Mouse (Mus musculus): Measurements from ENCODE around the gene Rnase12. TPM values are rescaled to one million over a fixed set of nuclear protein-coding genes. Genes with fewer than 3 reads are reported as not detected.
A peak's percentile ranks its signal among the peaks of the same experiment; 100 is the strongest.

The Rnase12 gene
- polyA plus RNA-seq, 1 experiment from 2014 or later, result not detected

DNA sequence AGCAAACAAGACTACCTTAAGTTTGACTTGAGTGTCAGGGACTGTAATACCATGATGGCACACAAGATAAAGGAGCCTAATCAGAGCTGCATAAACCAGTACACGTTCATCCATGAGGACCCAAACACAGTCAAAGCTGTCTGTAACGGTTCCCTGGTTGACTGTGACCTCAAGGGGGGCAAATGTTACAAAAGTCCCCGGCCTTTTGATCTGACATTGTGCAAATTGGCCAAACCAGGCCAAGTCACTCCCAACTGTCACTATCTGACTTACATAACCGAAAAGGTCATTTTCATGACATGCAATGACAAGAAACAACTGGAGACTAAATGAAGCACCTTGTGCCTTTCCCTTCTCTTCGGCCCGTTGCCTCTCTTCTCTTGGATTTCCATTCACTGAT, 47.9 kb downstream of the Rnase12 start:
- H3K4me2 ChIP-seq (ENCODE audit: low read length), result no peak overlapping the region
- peaks cover 5% of the 10 kb centered on the region; the same call in 1 of the 2 replicates for H3K4me1 ChIP-seq (replicated peaks; ENCODE audit: control insufficient read depth, insufficient read depth, low read length)
- no peaks in the 10 kb centered on the region for H3K36me3 ChIP-seq (ENCODE audit: control insufficient read depth, insufficient read depth)
- no peak overlapping the region for H3K27ac ChIP-seq (ENCODE audit: low read length)
- H3K9me3 ChIP-seq (ENCODE audit: control insufficient read depth, low read length), result no peaks in the 10 kb centered on the region
- no peaks in the 10 kb centered on the region for H3K27me3 ChIP-seq (replicated peaks; ENCODE audit: control insufficient read depth, insufficient read depth, low read length)
- ATAC-seq, result no peak
- no peak overlapping the region for H3K4me3 ChIP-seq (replicated peaks; ENCODE audit: low read length)
- H3K9ac ChIP-seq (replicated peaks; ENCODE audit: low read depth, low read length), result no peak overlapping the region
- 86% methylated on average over 6 of the region's 6 CpGs for WGBS

DNA sequence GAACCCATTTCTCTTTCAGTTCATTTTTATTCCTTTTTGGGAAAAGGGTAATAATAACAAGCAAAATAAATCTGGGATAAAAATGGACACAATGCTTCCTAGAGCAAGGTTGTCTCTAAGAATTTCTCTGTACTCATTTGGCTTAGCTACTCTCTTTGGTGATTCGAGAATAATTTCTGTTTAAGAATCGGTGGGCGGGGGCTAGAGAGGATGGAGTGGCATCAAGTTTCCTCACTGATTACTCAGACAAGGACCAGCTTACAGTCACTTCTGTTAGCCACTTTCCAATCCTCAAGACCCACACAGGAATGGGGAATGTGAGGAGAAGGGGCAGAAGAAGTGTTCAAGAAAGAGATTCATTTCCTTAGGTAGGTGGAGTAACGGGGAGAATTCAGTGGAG, 48.7 kb downstream of the Rnase12 start:
- Histone ChIP-seq H3K36me3 (ENCODE audit: control insufficient read depth, insufficient read depth) (no peaks in the 10 kb centered on the region), H3K27me3 (replicated peaks; ENCODE audit: control insufficient read depth, insufficient read depth, low read length) (no peaks in the 10 kb centered on the region), H3K9ac (replicated peaks; ENCODE audit: low read depth, low read length) (no peak overlapping the region), H3K4me1 (replicated peaks; ENCODE audit: control insufficient read depth, insufficient read depth, low read length) (peaks cover 5% of the 10 kb centered on the region; the same call in 1 of the 2 replicates), H3K27ac (ENCODE audit: low read length) (no peak overlapping the region), H3K9me3 (ENCODE audit: control insufficient read depth, low read length) (no peaks in the 10 kb centered on the region), H3K4me2 (ENCODE audit: low read length) (no peak overlapping the region), H3K4me3 (replicated peaks; ENCODE audit: low read length) (no peak overlapping the region)
- ATAC-seq, result no peak
- WGBS, result 87% methylated on average over 4 of the region's 4 CpGs

DNA sequence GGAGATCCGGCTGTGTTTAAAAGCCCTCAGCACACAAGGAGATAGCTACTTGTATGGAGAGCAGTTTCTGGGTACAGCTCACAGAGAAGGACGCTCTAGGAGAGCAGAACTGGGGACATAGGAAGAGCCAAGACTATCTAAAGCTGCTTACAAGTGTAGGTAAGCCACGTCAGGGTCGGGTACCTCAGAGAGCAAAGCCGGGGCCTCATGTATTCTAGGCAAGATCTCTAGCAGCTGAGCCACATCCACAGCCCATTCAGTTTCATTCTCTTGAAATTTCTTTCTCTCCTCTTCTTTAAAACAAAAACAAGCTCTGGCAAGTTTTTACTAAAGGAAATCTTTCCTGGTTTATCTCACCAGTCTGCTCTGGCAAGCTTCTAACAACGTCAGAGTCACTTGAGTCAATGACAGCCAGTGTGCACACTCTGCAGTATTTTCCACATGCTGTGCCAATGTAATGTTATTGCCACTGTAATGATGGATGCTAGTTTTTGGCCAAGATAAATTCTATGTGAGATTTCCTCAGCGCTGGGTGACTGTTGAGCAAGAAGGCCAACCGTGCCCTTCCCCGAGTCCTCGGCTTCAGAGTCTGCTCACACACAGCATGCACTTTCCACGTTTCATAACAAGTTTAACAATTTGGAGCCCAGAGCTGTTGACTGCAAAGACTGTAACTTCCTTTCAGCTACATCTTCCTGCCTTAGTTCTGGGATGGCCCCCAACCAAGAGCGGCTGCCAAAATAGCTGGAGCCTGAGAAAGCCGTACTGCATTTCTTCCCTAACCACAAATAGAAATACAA, 49.3 kb downstream of the Rnase12 start:
- Histone ChIP-seq H3K9me3 (ENCODE audit: control insufficient read depth, low read length) (no peaks in the 10 kb centered on the region), H3K4me3 (replicated peaks; ENCODE audit: low read length) (no peak overlapping the region), H3K9ac (replicated peaks; ENCODE audit: low read depth, low read length) (no peak overlapping the region), H3K27me3 (replicated peaks; ENCODE audit: control insufficient read depth, insufficient read depth, low read length) (no peaks in the 10 kb centered on the region), H3K27ac (ENCODE audit: low read length) (no peak overlapping the region), H3K4me2 (ENCODE audit: low read length) (no peak overlapping the region), H3K4me1 (replicated peaks; ENCODE audit: control insufficient read depth, insufficient read depth, low read length) (peaks cover 5% of the 10 kb centered on the region; the same call in 1 of the 2 replicates), H3K36me3 (ENCODE audit: control insufficient read depth, insufficient read depth) (no peaks in the 10 kb centered on the region)
- 69% methylated on average over 13 of the region's 13 CpGs for WGBS
- ATAC-seq, result peak; percentile 83

DNA sequence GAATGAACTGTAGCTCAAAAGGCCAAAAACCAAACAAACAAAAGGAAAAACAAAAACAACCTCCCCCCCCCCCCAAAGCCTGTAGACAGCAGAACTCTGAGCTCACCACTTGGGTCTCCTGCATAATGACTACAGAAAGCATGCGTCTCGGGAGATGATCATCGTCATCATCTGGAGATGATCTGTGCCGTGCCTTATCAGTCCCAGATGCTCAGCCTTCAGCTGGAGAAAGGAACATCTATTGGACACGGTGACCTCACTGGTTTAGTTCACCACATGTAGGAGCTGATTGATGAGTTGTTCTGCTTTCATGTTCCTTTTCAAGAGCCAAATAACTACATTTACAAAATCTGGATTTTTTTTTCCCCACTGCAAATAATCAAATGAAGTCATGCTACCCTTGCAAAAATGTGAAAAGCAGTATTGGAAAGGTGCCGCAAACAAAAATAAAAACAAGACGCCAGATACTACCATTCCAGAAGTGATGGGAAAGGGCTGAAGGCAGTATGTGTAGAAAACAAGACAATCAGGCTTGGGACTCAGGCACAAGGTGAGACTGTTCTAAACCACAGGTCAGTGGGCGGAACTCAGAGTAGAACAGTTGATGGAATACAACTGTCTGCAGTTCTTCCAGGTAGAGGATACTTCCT, 50.2 kb downstream of the Rnase12 start, which contains the start of gene Rnase10:
Rnase10 (plus strand) TSS at position 600 of the 650 bp plus-strand sequence.
- Histone ChIP-seq H3K4me2 (ENCODE audit: low read length) (no peak within 1 kb of the TSS), H3K4me1 (replicated peaks; ENCODE audit: control insufficient read depth, insufficient read depth, low read length) (peaks cover 5% of the 10 kb centered on the region; the same call in 1 of the 2 replicates), H3K27ac (ENCODE audit: low read length) (no peak within 1 kb of the TSS), H3K9ac (replicated peaks; ENCODE audit: low read depth, low read length) (no peak within 1 kb of the TSS), H3K27me3 (replicated peaks; ENCODE audit: control insufficient read depth, insufficient read depth, low read length) (no peaks in the 10 kb centered on the region), H3K9me3 (ENCODE audit: control insufficient read depth, low read length) (no peaks in the 10 kb centered on the region), H3K4me3 (replicated peaks; ENCODE audit: low read length) (no peak within 1 kb of the TSS), H3K36me3 (ENCODE audit: control insufficient read depth, insufficient read depth) (no peaks in the 10 kb centered on the region)
- WGBS, result 93% methylated on average over 8 of the region's 8 CpGs
- no peak for ATAC-seq

Other genes with a start within 250 kb of the Rnase12 start
- not detected in 2 replicates for gene Ccnb1ip1, start 249.9 kb downstream of the Rnase12 start, polyA plus RNA-seq (2015; fragmentation: Nextera tagmentation; extraction: Ambion mirVana)
- gene Parp2, start 249.8 kb downstream of the Rnase12 start, polyA plus RNA-seq (2015; fragmentation: Nextera tagmentation; extraction: Ambion mirVana), result 53.3 and 56.7 TPM in 2 replicates
- gene Tep1, start 187.1 kb downstream of the Rnase12 start, polyA plus RNA-seq (2015; fragmentation: Nextera tagmentation; extraction: Ambion mirVana), result 1.1 and 2.2 TPM in 2 replicates
- 0.31 and 0.68 TPM in 2 replicates for gene Klhl33, start 160.2 kb downstream of the Rnase12 start, polyA plus RNA-seq (2015; fragmentation: Nextera tagmentation; extraction: Ambion mirVana)
- gene Osgep, start 132.8 kb downstream of the Rnase12 start, polyA plus RNA-seq (2015; fragmentation: Nextera tagmentation; extraction: Ambion mirVana), result 140 and 146 TPM in 2 replicates
- gene Apex1, start 132.7 kb downstream of the Rnase12 start, polyA plus RNA-seq (2015; fragmentation: Nextera tagmentation; extraction: Ambion mirVana), result 265 and 283 TPM in 2 replicates
- gene Pip4p1, start 126.8 kb downstream of the Rnase12 start, polyA plus RNA-seq (2015; fragmentation: Nextera tagmentation; extraction: Ambion mirVana), result 100 and 101 TPM in 2 replicates
- gene Pnp, start 126.6 kb downstream of the Rnase12 start, polyA plus RNA-seq (2015; fragmentation: Nextera tagmentation; extraction: Ambion mirVana), result 15.8 and 17.2 TPM in 2 replicates
- 3.2 TPM in 1 of 2 replicates, not detected in the other for gene Gm49342, start 113.1 kb downstream of the Rnase12 start, polyA plus RNA-seq (2015; fragmentation: Nextera tagmentation; extraction: Ambion mirVana)
- 0.47 and 0.63 TPM in 2 replicates for gene Pnp2, start 101.7 kb downstream of the Rnase12 start, polyA plus RNA-seq (2015; fragmentation: Nextera tagmentation; extraction: Ambion mirVana)
- gene Rnase10, start 49.9 kb downstream of the Rnase12 start, polyA plus RNA-seq (2015; fragmentation: Nextera tagmentation; extraction: Ambion mirVana), result not detected in 2 replicates
- gene Rnase9, start 15.8 kb downstream of the Rnase12 start, polyA plus RNA-seq (2015; fragmentation: Nextera tagmentation; extraction: Ambion mirVana), result not detected in 2 replicates
- gene Rnase11, start 7.5 kb downstream of the Rnase12 start, polyA plus RNA-seq (2015; fragmentation: Nextera tagmentation; extraction: Ambion mirVana), result not detected in 2 replicates
- gene Olfr750, start 16.8 kb upstream of the Rnase12 start, polyA plus RNA-seq (2015; fragmentation: Nextera tagmentation; extraction: Ambion mirVana), result 0.04 TPM in 1 of 2 replicates, not detected in the other
- 11.1 and 11.6 TPM in 2 replicates for gene Rnase4, start 33.4 kb upstream of the Rnase12 start, polyA plus RNA-seq (2015; fragmentation: Nextera tagmentation; extraction: Ambion mirVana)
- 2.4 and 3.0 TPM in 2 replicates for gene Ang, start 33.5 kb upstream of the Rnase12 start, polyA plus RNA-seq (2015; fragmentation: Nextera tagmentation; extraction: Ambion mirVana)
- not detected in 2 replicates for gene Eddm3b, start 56.8 kb upstream of the Rnase12 start, polyA plus RNA-seq (2015; fragmentation: Nextera tagmentation; extraction: Ambion mirVana)
- gene Rnase6, start 66.2 kb upstream of the Rnase12 start, polyA plus RNA-seq (2015; fragmentation: Nextera tagmentation; extraction: Ambion mirVana), result 0.22 and 0.77 TPM in 2 replicates
- gene Rnase1, start 89.1 kb upstream of the Rnase12 start, polyA plus RNA-seq (2015; fragmentation: Nextera tagmentation; extraction: Ambion mirVana), result 0.50 TPM in 1 of 2 replicates, not detected in the other
- gene Rnase2b, start 104.6 kb upstream of the Rnase12 start, polyA plus RNA-seq (2015; fragmentation: Nextera tagmentation; extraction: Ambion mirVana), result not detected in 2 replicates
- gene Ang2, start 141.5 kb upstream of the Rnase12 start, polyA plus RNA-seq (2015; fragmentation: Nextera tagmentation; extraction: Ambion mirVana), result not detected in 2 replicates
- gene Ear14, start 145.7 kb upstream of the Rnase12 start, polyA plus RNA-seq (2015; fragmentation: Nextera tagmentation; extraction: Ambion mirVana), result not detected in 2 replicates
- gene Rnase2a, start 198.5 kb upstream of the Rnase12 start, polyA plus RNA-seq (2015; fragmentation: Nextera tagmentation; extraction: Ambion mirVana), result not detected in 2 replicates

Data from forebrain, embryonic 16.5 days (tissue).